Mouse (Mus musculus): ENCODE data around the gene Cep68.

Gene Cep68

GRCm38 (mm10) chr11:20205538-20205937 is 43.7 kb downstream of the Cep68 start:
- no peak for DNase-seq (ENCODE audit: low read depth in 2 of 2, low spot score in 2 of 2)

- DNase-seq (ENCODE audit: low read depth in 2 of 2, low spot score in 2 of 2): no peak
Measured at GRCm38 (mm10) chr11:20204870-20205446, 44.3 kb downstream of the Cep68 start.

- no peak for DNase-seq (ENCODE audit: low read depth in 2 of 2, low spot score in 2 of 2)
Measured at GRCm38 (mm10) chr11:20204321-20204720, 44.9 kb downstream of the Cep68 start.

GRCm38 (mm10) chr11:20202299-20203011 is 46.8 kb downstream of the Cep68 start:
- DNase-seq (ENCODE audit: low read depth in 2 of 2, low spot score in 2 of 2): no peak

- DNase-seq (ENCODE audit: low read depth in 2 of 2, low spot score in 2 of 2): peak in 1 of 2 experiments; percentile 32
Measured at GRCm38 (mm10) chr11:20201661-20202101, 47.5 kb downstream of the Cep68 start.

GRCm38 (mm10) chr11:20200713-20201575 is 48.3 kb downstream of the Cep68 start, which contains the start of gene Rab1a:
Rab1a (plus strand) TSS chr11:20201432.
- peak; percentile 100 for DNase-seq (ENCODE audit: low read depth in 2 of 2, low spot score in 2 of 2)

- DNase-seq (ENCODE audit: low read depth in 2 of 2, low spot score in 2 of 2): no peak
Measured at GRCm38 (mm10) chr11:20193100-20193736, 56.0 kb downstream of the Cep68 start.

- no peak for DNase-seq (ENCODE audit: low read depth in 2 of 2, low spot score in 2 of 2)
Measured at GRCm38 (mm10) chr11:20187271-20187670, 62.0 kb downstream of the Cep68 start.

Measured in CD8-positive naive resting alpha-beta T cell, adult 2 months (primary cell).